Mouse (Mus musculus): Measurements from ENCODE around the gene Ahsa2. TPM values are rescaled to one million over a fixed set of nuclear protein-coding genes. Genes with fewer than 3 reads are reported as not detected.
"Not testable (repeated sequence)": the region's sequence is repeated elsewhere in the genome, so short reads cannot be mapped to it uniquely, and the experiment has no call there.

Gene Ahsa2
- 34.7 and 34.9 TPM in 2 replicates for polyA plus RNA-seq (2012; ENCODE audit: insufficient read depth, insufficient read length, missing spikeins)

DNA sequence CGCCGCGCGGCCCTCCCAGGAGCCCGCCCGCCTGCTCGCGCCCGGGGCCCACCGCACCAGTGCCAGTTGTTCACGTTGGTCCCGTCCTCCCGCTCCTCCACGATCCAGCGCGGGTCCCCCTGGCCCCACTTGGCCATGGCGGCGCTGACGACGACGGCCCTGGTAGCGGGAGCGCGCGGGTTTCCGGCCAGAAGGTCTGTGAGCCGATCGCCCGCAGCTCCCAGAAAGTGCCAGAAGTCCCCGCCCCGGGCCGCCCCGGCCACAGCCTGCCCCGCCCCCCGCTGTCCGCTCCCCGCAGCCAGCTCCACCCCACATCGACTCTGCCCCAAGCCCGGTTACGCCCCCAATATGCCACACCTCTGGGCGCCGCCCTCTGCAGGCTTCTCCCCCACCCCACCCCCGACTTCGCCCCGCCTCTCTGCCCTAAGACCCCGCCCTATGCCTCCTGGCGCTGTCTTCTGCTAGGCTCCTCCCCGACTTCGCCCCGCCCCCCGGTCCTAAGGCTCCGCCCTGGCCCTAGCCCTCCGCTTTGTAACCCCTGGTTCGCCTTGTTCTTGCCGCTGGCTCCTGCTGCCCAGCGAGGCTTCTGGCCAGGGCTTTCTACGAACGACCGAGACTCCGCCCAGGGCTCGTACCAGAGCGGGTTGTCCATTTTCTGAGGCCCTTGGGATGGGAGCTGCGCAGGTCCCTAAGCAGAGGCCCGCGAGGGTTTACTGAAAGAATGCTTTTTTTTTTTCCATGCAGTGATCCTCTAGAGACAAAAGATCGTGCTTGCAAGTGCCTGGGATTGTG is at the start of gene Ahsa2:
Gene Ahsa2 (minus strand): TSS at position 313 of the 792 bp plus-strand sequence.
- peak within 1 kb of the TSS; percentile 95 for H3K4me3 ChIP-seq (ENCODE audit: insufficient read depth, low read length)
- H3K4me1 ChIP-seq (ENCODE audit: control insufficient read depth, insufficient read depth, low read length), result peaks cover 11% of the 10 kb centered on the region
- no peak for TF ChIP-seq CTCF (IDR thresholded peaks at IDR 0.05; ENCODE audit: low read depth, low read length)
- TF ChIP-seq POLR2A (IDR thresholded peaks at IDR 0.05; ENCODE audit: borderline replicate concordance, low read depth, low read length), result no peak
- peak within 1 kb of the TSS; percentile 56 for H3K27ac ChIP-seq (ENCODE audit: insufficient read depth, low read depth, low read length)

DNA sequence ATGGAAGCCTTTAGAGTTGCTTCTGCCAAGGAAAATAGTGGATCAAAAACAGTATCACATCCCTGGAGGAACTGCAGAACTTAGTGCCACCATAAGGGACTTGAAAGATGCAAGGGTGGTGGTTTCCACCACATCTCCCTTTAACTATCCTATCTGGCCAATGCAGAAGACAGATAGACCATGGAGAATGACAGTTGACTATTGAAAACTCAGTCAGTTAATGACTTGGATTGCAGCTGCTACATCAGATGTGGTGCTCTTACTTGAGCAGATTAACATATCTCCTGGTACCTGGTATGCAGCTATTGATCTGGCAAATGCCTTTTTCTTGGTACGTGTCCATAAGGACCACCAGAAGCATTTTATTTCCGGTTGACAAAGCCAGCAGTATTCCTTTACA is 39.6 kb upstream of the Ahsa2 start:
- H3K4me3 ChIP-seq (ENCODE audit: insufficient read depth, low read length), result no peak overlapping the region
- no peak overlapping the region for H3K27ac ChIP-seq (ENCODE audit: insufficient read depth, low read depth, low read length)
- TF ChIP-seq CTCF (IDR thresholded peaks at IDR 0.05; ENCODE audit: low read depth, low read length) (no peak), POLR2A (IDR thresholded peaks at IDR 0.05; ENCODE audit: borderline replicate concordance, low read depth, low read length) (no peak)
- no peaks in the 10 kb centered on the region for H3K4me1 ChIP-seq (ENCODE audit: control insufficient read depth, insufficient read depth, low read length)

DNA sequence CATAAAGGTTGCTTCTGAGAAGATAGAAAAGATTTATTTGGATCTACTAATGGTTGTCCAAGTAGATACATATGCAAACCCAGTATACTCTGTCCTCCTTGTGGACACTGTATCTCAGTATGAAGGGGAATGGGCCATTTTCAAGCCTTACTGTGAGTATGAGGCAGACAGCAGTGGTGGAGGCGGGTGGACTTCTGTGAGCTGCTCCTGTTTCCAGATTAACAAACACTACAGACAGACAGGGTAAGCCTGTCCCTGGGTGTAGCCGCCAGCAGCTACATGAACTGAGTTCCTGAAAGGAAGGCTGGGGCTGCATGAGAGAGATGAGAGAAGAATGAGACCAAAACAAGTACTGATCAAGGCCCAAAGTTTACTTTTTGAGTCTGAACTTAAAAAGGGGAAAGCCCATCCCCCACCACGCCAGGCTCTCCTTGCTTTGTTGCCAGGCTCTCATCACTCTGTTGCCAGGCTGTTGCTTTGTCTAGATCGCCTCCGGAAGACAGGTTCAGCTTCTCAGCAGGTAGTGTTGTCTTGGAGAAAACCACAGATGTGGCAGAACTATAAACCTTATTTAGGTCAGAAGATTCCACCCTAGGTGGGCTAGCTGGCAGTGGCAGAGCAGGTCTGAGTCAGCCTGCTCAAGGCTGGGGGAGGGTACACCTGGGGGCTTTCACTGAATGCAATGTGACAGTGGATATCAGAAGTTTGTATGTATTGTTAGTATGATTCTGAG is 22.8 kb upstream of the Ahsa2 start, which contains the start of gene 1700093K21Rik:
Gene 1700093K21Rik (minus strand): TSS at position 683 of the 733 bp plus-strand sequence.
- TF ChIP-seq CTCF (IDR thresholded peaks at IDR 0.05; ENCODE audit: low read depth, low read length), result no peak
- no peak within 1 kb of the TSS for H3K4me3 ChIP-seq (ENCODE audit: insufficient read depth, low read length)
- H3K27ac ChIP-seq (ENCODE audit: insufficient read depth, low read depth, low read length), result no peak within 1 kb of the TSS
- H3K4me1 ChIP-seq (ENCODE audit: control insufficient read depth, insufficient read depth, low read length), result no peaks in the 10 kb centered on the region

DNA sequence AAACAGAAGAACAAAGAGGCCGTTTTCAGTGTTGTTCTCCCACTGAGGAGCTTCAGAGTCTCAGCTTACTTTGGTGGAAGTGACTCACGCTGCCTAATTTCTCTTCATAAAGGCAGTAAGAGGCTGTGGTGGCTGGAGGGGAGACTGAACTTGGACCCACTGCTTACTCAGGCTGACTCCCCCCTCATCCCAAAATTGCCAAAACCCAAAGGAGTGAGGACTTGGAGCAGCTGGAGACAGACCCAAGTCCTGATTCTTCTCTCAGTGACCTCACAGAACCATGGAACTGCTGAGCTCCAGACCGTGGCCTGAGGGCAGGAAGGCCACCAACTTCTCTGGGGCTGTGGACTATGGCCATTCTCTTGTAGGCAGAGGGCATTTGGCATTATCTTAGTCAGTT is 21.2 kb upstream of the Ahsa2 start:
- H3K4me3 ChIP-seq (ENCODE audit: insufficient read depth, low read length), result no peak overlapping the region
- TF ChIP-seq CTCF (IDR thresholded peaks at IDR 0.05; ENCODE audit: low read depth, low read length) (no peak), POLR2A (IDR thresholded peaks at IDR 0.05; ENCODE audit: borderline replicate concordance, low read depth, low read length) (no peak)
- no peaks in the 10 kb centered on the region for H3K4me1 ChIP-seq (ENCODE audit: control insufficient read depth, insufficient read depth, low read length)
- H3K27ac ChIP-seq (ENCODE audit: insufficient read depth, low read depth, low read length), result no peak overlapping the region

DNA sequence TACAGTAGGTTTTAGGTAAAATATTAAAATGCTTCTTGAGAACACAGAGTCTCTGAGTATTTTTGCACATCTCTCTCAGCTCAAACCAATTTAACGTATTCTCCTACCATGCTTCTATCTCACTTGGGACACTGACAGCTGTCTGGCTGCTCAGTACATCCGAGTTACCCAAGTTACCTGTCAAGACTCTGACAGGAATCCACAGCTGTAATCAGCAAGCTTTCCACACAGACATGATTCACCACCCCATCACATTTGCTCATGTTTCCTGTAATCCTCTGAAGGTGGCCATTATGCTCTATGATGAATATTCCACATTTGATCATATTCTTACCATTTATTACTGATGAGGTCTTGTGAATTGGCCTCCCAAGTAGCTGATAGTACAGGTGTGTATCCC is 17.5 kb upstream of the Ahsa2 start:
- TF ChIP-seq CTCF (IDR thresholded peaks at IDR 0.05; ENCODE audit: low read depth, low read length), result no peak
- no peak for TF ChIP-seq POLR2A (IDR thresholded peaks at IDR 0.05; ENCODE audit: borderline replicate concordance, low read depth, low read length)
- no peaks in the 10 kb centered on the region for H3K4me1 ChIP-seq (ENCODE audit: control insufficient read depth, insufficient read depth, low read length)
- H3K27ac ChIP-seq (ENCODE audit: insufficient read depth, low read depth, low read length), result no peak overlapping the region
- H3K4me3 ChIP-seq (ENCODE audit: insufficient read depth, low read length), result no peak overlapping the region

DNA sequence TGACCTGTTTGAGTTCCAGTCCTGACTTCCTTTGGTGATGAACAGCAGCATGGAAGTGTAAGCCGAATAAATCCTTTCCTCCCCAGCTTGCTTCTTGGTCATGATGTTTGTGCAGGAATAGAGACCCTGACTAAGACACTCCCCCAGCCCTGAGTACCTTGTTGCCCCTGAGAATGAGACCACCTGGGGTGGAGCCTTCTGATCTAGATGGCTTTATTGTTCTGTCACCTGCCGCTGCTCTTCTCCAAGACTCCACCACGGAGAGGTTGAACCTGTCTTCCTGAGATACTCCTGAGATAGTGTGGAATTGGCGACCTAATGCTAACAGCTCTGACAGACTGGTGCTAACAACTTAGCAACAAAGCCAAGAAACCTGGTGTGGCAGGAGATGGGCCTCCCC is 17.0 kb upstream of the Ahsa2 start:
- not testable (repeated sequence) for H3K4me1 ChIP-seq (ENCODE audit: control insufficient read depth, insufficient read depth, low read length); H3K4me3 ChIP-seq (ENCODE audit: insufficient read depth, low read length); H3K27ac ChIP-seq (ENCODE audit: insufficient read depth, low read depth, low read length)

DNA sequence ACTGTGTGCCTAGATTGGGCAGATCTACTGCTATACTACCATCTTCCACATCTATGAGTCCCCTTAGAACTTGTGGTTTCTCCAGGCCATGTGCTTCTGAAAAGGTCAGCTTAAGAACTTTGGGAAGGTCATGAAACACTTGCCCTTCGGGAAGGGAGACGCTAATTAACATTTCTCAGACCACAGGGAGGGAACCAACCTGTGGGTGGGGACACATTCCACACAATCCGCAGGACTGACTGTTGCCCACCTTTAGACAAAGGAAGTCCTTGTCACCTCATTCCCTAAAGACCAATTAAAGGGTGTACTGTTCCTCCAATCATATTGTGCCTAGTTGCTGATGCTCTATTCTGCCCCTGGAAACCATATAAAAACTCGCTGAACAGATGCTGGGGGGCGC is 7.0 kb upstream of the Ahsa2 start:
- H3K4me1 ChIP-seq (ENCODE audit: control insufficient read depth, insufficient read depth, low read length); H3K27ac ChIP-seq (ENCODE audit: insufficient read depth, low read depth, low read length); H3K4me3 ChIP-seq (ENCODE audit: insufficient read depth, low read length): not testable (repeated sequence)

DNA sequence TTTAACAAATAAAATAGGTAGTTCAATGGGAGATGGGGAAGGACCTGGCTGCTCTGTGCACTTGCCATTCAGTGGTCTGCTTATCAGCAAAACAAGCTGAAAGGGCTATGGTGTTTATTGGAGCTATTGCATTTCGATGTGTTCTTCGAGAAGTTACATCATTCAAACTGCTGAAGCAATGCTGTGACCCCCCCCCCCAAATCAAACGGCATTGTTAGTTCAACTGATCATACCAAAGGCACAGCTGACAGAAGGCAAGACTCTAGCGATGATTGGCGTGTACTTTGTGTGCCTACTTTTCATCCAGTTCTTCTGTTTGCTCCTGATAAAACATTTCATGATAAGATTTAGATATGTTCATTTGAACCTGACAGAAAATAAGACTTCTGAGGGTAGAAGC is 779 bp upstream of the Ahsa2 start:
- no peak for TF ChIP-seq POLR2A (IDR thresholded peaks at IDR 0.05; ENCODE audit: borderline replicate concordance, low read depth, low read length)
- no peak for TF ChIP-seq CTCF (IDR thresholded peaks at IDR 0.05; ENCODE audit: low read depth, low read length)
- Histone ChIP-seq H3K4me1 (ENCODE audit: control insufficient read depth, insufficient read depth, low read length) (peaks cover 11% of the 10 kb centered on the region), H3K27ac (ENCODE audit: insufficient read depth, low read depth, low read length) (no peak overlapping the region), H3K4me3 (ENCODE audit: insufficient read depth, low read length) (peak overlapping the region; percentile 68)

DNA sequence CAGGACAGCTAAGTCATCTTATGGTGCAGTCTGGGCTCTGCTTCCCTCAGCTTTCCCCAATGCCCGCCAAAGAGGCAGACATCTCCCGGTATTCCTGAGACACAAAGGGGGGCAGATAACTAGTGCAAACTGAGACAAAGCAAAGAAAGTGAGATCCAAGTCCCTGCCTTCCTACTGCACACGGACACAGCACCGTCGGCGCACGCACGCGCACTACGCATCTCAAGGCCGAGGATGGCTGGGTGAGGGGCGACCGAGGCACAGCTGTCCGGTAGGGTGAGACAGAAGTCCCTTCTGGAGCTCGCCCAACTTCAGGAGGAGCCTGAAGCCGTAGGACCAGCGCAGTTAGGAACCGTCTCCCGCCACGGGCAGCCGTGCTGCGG is 504 bp downstream of the Ahsa2 start:
- Histone ChIP-seq H3K4me1 (ENCODE audit: control insufficient read depth, insufficient read depth, low read length) (peaks cover 11% of the 10 kb centered on the region), H3K4me3 (ENCODE audit: insufficient read depth, low read length) (peak overlapping the region; percentile 95), H3K27ac (ENCODE audit: insufficient read depth, low read depth, low read length) (peak overlapping the region; percentile 56)
- no peak for TF ChIP-seq POLR2A (IDR thresholded peaks at IDR 0.05; ENCODE audit: borderline replicate concordance, low read depth, low read length)
- no peak for TF ChIP-seq CTCF (IDR thresholded peaks at IDR 0.05; ENCODE audit: low read depth, low read length)

DNA sequence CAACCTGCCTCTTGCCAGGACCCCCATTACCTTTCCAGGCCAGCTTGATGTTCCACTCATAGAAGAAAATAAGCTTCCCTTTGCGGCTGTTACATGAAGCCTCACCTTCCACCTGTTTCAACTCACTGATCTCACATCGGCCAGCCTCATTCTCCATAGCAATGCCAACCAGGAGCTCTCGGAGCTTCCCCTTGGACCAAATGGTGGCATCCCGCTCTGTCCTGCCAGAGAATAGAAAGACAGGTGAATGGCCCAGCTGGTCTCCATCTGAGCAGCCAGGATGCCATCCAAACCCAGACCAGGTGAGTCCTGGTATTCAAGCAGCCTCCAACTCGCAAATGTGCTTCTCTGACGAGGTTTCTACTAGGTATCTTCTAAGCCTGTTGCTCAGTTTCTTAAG is 1.2 kb downstream of the Ahsa2 start:
- Histone ChIP-seq H3K4me1 (ENCODE audit: control insufficient read depth, insufficient read depth, low read length) (peaks cover 11% of the 10 kb centered on the region), H3K4me3 (ENCODE audit: insufficient read depth, low read length) (peak overlapping the region; percentile 95)

More for the DNA sequence above, 1.2 kb downstream of the Ahsa2 start:
- H3K27ac ChIP-seq (ENCODE audit: insufficient read depth, low read depth, low read length), result no peak overlapping the region
- TF ChIP-seq POLR2A (IDR thresholded peaks at IDR 0.05; ENCODE audit: borderline replicate concordance, low read depth, low read length) (no peak), CTCF (IDR thresholded peaks at IDR 0.05; ENCODE audit: low read depth, low read length) (no peak)
